Mouse (Mus musculus): ENCODE data around the gene Krt15. TPM values are rescaled to one million over a fixed set of nuclear protein-coding genes. Genes with fewer than 3 reads are reported as not detected.
A peak's percentile ranks its signal among the peaks of the same experiment; 100 is the strongest.

The Krt15 gene
- polyA plus RNA-seq (2016; fragmentation: Nextera tagmentation; extraction: Ambion mirVana): 1.6 and 8.4 TPM in 2 replicates

DNA sequence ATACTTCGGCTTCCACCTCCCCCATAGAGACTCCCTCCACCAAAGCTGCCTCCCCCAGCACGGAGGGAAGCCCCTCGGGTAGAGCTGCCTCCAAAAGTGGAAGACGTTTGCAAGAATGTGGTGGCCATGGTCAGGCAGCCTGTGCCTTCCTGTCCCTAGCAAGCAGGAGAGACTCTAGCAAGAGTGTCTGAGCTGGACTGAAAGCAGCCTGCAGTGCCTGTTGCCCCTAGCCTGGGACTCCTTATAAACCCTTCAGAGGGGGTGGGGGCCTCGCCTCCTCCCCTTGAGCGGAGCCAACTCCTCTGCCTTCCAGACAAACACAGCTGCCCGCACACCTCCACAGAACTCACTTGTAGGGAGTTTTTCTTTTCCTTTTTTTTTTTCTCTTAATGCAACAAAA, at the start of gene Krt15:
Krt15 (minus strand) TSS at position 198 of the 400 bp plus-strand sequence.
- 63% methylated on average over 7 of the region's 7 CpGs for WGBS
- H3K4me3 ChIP-seq: no peak within 1 kb of the TSS
- no peaks in the 10 kb centered on the region for H3K36me3 ChIP-seq
- H3K27ac ChIP-seq: no peak within 1 kb of the TSS
- H3K9me3 ChIP-seq (replicated peaks): no peaks in the 10 kb centered on the region
- peaks cover 15% of the 10 kb centered on the region; the same call in 1 of the 2 replicates for H3K27me3 ChIP-seq (ENCODE audit: low read depth, poor library complexity, severe bottlenecking)
- no peak for DNase-seq (ENCODE audit: low spot score)
- peaks cover 30% of the 10 kb centered on the region for H3K4me1 ChIP-seq

DNA sequence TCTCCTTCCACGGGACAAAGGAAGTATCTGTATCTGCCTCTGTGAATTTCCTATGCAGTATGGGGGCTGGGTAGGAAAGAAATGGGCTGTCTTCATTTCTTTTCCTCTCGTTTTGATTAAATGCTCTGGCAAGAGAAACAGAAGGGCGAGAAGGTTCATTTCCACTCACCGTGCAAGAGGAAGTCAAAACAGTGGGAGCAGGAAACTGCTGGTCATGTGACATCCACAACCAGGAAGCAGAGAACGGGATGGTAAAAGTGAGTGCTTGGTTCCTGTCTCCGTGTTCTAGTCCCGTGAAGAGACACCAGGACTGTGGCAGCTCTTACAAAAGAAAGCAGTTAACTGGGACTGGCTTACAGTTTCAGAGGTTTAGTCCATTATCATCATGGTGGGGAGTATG, 46.0 kb upstream of the Krt15 start:
- Histone ChIP-seq H3K36me3 (no peaks in the 10 kb centered on the region), H3K9me3 (replicated peaks) (no peaks in the 10 kb centered on the region), H3K4me3 (no peak overlapping the region), H3K27ac (no peak overlapping the region), H3K27me3 (ENCODE audit: low read depth, poor library complexity, severe bottlenecking) (no peaks in the 10 kb centered on the region), H3K4me1 (no peaks in the 10 kb centered on the region)
- no peak for DNase-seq (ENCODE audit: low spot score)
- 83% methylated on average over 7 of the region's 7 CpGs for WGBS

DNA sequence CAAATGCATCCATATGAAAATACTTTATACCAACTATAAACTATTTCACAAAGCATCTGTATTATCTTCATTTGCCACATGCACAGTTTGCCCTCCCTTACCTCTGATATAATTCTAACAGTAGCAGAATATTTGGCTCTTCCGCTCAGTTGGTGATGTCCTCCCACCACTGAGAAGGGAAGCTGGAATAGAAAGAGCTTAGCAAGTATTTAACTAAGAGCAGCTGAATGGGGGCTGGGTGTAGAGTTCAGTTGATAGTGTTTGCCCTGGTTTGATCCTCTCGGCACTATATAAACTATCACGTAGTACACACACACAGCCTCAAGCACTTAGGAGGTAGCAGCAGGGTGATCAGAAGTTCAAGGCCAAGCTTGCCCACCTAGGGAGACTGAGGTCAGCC, 43.5 kb upstream of the Krt15 start:
- Histone ChIP-seq H3K9me3 (replicated peaks) (no peaks in the 10 kb centered on the region), H3K27ac (no peak overlapping the region), H3K36me3 (no peaks in the 10 kb centered on the region), H3K4me1 (no peaks in the 10 kb centered on the region), H3K4me3 (no peak overlapping the region), H3K27me3 (ENCODE audit: low read depth, poor library complexity, severe bottlenecking) (no peaks in the 10 kb centered on the region)
- DNase-seq (ENCODE audit: low spot score): no peak
- 89% methylated on average over 3 of the region's 3 CpGs for WGBS

DNA sequence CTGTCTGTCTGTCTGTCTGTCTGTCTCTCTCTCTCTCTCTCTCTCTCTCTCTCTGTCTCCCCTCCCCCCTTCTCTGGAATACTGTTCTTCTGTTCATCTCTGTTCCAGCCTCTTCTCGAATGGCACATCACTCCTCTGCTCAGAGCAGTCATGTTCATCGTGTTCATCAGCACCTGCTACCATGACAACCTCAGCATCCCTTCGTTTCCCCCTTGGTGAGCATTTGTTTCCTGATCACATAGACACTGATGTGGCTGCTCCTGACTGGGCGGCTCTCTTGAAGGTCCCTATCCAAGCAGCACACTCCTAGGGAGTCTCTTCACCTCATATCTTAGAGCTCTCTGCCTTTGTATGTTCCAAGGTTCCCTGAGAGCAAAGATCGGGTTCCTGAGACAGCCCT, 42.6 kb upstream of the Krt15 start:
- Histone ChIP-seq H3K36me3 (no peaks in the 10 kb centered on the region), H3K27me3 (ENCODE audit: low read depth, poor library complexity, severe bottlenecking) (no peaks in the 10 kb centered on the region), H3K9me3 (replicated peaks) (no peaks in the 10 kb centered on the region), H3K4me3 (no peak overlapping the region), H3K4me1 (no peaks in the 10 kb centered on the region), H3K27ac (no peak overlapping the region)
- no peak for DNase-seq (ENCODE audit: low spot score)
- 83% methylated on average over 5 of the region's 5 CpGs for WGBS

DNA sequence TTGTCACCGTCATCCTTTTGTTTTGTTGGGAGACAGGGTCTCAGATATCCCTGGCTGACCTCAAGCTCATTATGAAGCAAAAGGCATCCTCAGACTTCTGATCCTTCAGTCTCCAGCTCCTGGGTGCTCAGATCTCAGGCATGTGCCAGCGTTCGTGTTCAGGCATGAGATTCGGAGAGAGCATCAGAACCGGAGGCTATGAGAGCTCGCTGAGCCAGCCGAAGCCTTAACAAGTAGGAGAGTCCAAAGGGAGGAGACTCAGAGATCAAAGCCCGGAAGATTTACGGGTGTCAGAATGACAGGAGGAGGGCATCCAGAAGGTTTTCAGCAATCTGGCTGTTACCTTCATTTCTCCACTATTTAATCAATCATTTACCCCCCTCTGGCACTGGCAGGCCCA, 41.1 kb upstream of the Krt15 start:
- Histone ChIP-seq H3K4me1 (no peaks in the 10 kb centered on the region), H3K27me3 (ENCODE audit: low read depth, poor library complexity, severe bottlenecking) (no peaks in the 10 kb centered on the region), H3K9me3 (replicated peaks) (no peaks in the 10 kb centered on the region), H3K36me3 (no peaks in the 10 kb centered on the region), H3K27ac (no peak overlapping the region), H3K4me3 (no peak overlapping the region)
- DNase-seq (ENCODE audit: low spot score): no peak
- 45% methylated on average over 9 of the region's 9 CpGs for whole genome bisulfite sequencing

DNA sequence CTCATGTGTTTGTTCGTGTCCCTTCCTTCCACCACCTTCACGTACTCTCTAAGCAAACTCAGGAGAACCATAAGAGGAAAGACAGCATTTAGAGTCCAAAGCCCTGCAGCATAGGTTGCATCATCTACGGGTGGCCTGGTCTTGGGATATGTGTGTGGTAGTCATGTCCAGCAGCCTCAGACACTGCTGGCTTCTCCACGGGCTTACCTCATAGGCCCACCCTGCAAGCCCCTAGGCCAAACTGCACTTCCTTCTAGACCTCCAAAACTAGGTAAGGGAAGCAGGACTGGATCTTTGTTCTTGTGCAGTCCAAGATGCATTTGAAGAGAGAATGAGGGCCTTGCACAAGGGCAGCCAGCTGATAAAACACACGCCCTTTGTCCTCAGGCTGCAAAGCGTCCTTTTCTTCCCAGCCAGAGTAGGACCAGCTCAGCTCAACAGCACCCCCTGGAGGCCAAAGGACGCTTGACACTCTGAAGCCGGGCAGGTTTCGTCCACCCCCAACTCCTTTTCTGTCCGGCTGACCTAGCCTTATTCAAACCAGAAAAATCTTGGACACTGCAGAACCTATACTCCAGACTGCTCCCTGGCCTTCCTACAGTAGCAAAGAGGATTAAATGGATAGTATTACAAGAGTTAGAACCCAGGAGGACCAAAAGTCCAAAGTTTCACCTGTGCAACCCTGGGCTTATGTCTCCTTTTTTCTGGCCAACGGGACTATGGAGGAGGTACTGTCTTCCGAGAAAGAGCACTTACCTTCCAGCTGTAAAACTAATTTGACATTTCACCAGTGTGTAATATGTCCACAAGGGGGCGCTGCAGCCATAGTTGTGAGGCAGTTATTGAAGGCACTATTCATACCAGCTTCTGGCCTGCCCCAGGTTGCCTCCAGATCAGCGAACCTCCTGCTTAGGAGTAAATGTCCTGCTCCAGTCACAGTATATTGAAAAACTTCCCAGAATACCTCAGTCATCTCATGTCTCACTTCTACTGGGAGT, 33.3 kb upstream of the Krt15 start:
- 36% methylated on average over 14 of the region's 14 CpGs for WGBS
- peak; percentile 91 for DNase-seq (ENCODE audit: low spot score)
- no peaks in the 10 kb centered on the region for H3K9me3 ChIP-seq (replicated peaks)
- no peak overlapping the region for H3K4me3 ChIP-seq
- H3K27me3 ChIP-seq (ENCODE audit: low read depth, poor library complexity, severe bottlenecking): no peaks in the 10 kb centered on the region
- H3K36me3 ChIP-seq: no peaks in the 10 kb centered on the region
- H3K27ac ChIP-seq: peak overlapping the region; percentile 47
- H3K4me1 ChIP-seq: peaks cover 23% of the 10 kb centered on the region

DNA sequence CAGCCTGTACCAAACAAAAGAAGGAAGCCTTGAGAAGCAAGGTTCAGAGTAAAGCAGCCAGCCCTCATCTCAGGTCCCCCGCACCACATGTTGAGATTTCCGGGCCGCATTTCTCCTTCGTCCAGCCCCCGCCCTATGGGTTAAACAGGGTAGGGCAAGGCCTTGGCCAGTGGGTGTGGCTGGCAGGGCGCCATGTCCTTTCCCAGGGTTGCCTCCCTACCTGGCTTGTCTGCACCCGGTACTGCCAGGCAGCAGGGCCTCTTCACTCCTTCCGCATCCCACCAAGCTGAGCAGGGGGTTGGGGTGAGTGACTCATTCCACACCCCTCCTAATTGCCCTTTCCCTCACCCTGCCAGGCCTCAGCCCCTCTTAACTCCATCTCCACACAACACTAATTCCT, 32.3 kb upstream of the Krt15 start:
- 73% methylated on average over 8 of the region's 8 CpGs for WGBS

DNA sequence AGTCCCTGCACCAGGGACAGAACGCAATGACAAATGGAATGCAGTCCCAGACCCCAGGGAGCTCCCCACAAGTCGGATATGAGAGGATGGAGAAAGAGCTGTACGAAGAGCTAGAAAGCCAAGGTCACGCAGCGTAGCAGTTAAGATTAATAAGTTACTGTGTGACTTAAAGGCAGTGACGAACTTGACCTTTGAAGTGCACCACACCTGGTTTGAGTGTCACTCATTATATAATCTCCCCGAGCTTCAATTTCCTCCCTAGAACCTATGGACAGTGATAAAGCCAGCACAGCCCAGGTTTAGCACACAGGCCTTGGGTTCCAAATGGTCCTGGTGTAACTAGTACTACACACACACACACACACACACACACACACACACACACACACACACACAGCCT, 28.7 kb upstream of the Krt15 start:
- WGBS: 61% methylated on average over 7 of the region's 7 CpGs

More for the DNA sequence above, 32.3 kb upstream of the Krt15 start:
- H3K36me3 ChIP-seq: no peaks in the 10 kb centered on the region
- H3K27ac ChIP-seq: peak overlapping the region; percentile 31
- no peak for DNase-seq (ENCODE audit: low spot score)
- no peak overlapping the region for H3K4me3 ChIP-seq
- peaks cover 25% of the 10 kb centered on the region for H3K4me1 ChIP-seq
- H3K27me3 ChIP-seq (ENCODE audit: low read depth, poor library complexity, severe bottlenecking): no peaks in the 10 kb centered on the region
- H3K9me3 ChIP-seq (replicated peaks): no peaks in the 10 kb centered on the region

DNA sequence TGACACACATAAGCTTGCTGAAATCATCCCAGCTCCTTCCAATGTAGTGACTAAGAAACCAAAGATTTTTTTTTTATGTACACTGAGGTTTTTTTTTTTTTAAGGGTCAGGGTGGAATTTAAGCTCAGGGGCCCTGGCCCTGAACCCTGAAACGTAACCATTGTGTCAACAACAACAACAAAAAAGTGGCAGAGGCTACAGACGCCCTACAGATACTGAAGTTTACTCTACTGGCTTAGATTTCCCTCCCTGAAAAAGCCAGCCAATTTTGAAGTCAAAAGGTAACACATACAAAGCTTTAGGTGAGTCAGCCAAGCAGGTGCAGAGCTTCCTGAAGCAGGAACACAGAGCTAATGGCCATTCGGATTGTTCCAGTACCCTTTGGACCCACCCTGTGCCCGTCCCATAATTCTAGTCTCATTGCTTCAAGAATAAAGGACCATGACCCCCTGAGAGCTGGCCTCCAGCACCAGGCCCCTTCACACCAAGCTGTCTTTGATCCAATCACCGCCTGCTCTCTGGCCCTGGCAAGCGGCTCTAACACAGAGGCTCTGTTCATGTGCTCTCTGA, 22.3 kb upstream of the Krt15 start:
- no peak overlapping the region for H3K4me3 ChIP-seq
- WGBS: 60% methylated on average over 6 of the region's 6 CpGs
- H3K4me1 ChIP-seq: peaks cover 4% of the 10 kb centered on the region
- DNase-seq (ENCODE audit: low spot score): no peak
- no peaks in the 10 kb centered on the region for H3K27me3 ChIP-seq (ENCODE audit: low read depth, poor library complexity, severe bottlenecking)
- no peaks in the 10 kb centered on the region for H3K9me3 ChIP-seq (replicated peaks)
- no peaks in the 10 kb centered on the region for H3K36me3 ChIP-seq
- H3K27ac ChIP-seq: no peak overlapping the region

More for the DNA sequence above, 28.7 kb upstream of the Krt15 start:
- peak overlapping the region; percentile 30; the same call in 1 of the 2 replicates for H3K27ac ChIP-seq
- H3K36me3 ChIP-seq: no peaks in the 10 kb centered on the region
- H3K4me3 ChIP-seq: no peak overlapping the region
- no peaks in the 10 kb centered on the region for H3K27me3 ChIP-seq (ENCODE audit: low read depth, poor library complexity, severe bottlenecking)
- no peak for DNase-seq (ENCODE audit: low spot score)
- H3K9me3 ChIP-seq (replicated peaks): no peaks in the 10 kb centered on the region
- H3K4me1 ChIP-seq: peaks cover 25% of the 10 kb centered on the region

DNA sequence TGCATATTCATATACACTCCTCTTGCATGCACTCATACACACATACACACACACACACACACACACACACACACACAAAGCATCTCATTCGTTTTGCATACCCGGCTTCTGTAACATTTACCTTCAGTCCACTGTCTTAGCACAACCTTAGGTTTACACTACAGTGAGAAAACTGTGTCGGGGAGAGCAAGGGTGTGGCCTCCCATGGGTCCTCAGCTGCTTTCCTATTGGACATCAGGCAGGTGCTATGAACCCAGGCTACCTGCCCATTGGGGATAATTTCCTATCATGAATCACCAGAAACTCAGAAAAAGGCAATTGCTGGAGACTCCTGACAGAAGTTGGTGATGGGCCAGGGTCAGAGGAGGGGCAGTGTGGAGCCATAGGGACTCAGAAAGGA, 21.6 kb upstream of the Krt15 start:
- Histone ChIP-seq H3K27ac (no peak overlapping the region), H3K4me1 (peaks cover 4% of the 10 kb centered on the region)
- 83% methylated on average over 3 of the region's 3 CpGs for WGBS

DNA sequence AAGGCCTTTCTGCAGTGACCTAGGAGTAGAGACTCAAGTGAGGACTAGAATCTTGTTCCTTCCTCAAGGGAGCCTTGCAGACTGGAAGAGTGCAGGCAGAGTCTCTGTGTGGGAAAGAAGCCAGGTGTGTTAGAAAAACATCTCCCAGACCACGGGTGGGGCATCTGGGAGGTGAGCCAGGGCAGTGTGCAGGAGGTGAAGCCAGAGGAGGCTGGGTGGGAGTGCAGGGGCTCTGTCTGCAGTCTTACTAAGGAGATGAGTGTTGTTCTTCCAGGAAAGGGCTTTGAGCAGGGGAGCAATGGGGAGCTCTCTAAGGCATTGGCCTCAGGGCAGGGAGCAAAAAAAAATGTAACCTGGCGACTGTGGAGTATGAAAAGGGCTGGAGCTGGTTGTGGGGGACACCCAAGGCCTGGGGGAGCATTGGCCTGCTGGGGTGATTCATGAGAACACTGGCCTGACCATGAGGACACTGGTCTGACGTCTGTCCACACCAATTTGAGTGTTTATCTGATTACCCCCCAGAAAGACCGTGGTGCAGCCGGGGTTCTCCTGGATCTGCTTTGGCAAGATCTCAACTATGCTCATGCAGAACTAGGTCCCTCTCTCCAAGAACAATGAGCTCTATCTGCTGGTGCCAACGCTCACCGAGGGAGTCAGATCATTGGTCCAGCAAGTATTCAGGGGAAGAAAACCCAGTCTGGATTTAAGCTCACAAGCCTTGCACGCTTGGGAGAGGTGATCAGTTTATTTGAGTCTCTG, 19.9 kb upstream of the Krt15 start:
- Histone ChIP-seq H3K36me3 (no peaks in the 10 kb centered on the region), H3K4me1 (peaks cover 4% of the 10 kb centered on the region), H3K27ac (no peak overlapping the region), H3K4me3 (no peak overlapping the region), H3K27me3 (ENCODE audit: low read depth, poor library complexity, severe bottlenecking) (no peaks in the 10 kb centered on the region), H3K9me3 (replicated peaks) (no peaks in the 10 kb centered on the region)
- DNase-seq (ENCODE audit: low spot score): no peak
- WGBS: 76% methylated on average over 8 of the region's 8 CpGs

More for the DNA sequence above, 21.6 kb upstream of the Krt15 start:
- Histone ChIP-seq H3K36me3 (no peaks in the 10 kb centered on the region), H3K9me3 (replicated peaks) (no peaks in the 10 kb centered on the region), H3K27me3 (ENCODE audit: low read depth, poor library complexity, severe bottlenecking) (no peaks in the 10 kb centered on the region), H3K4me3 (no peak overlapping the region)
- no peak for DNase-seq (ENCODE audit: low spot score)

DNA sequence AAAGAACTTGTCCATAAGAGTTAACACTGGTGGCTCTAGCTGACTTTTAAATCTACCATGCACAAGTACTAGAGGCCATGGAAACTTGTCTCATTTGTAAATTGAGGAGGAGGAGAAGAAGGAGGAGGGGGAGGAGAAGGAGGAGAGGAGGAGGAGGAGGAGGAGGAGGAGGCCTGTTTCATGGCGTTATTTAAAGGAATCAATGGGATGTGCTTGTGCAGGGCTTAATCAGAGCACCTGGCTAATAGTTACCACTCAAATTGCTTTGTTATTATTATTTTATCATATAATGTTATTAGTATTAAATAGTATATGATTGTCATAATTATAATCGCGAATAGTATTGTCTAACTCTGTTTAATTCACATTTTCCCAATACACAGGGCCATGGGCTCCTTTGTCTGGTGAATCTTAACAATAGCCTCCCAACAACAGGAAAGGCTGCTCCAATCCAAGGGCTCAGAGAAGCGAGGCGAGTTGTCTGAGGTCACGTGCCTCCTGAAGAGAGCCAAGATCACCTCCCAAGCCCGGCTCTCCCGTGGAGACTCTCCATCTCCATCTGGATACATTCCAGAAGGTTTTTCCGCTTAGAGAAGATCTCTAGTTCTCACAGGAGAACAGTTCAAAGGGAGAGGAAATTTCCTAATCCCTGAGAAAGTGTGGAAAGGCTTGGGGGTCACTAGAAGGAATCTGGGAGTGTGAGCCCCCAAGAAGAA, 13.0 kb upstream of the Krt15 start, which contains the start of gene Krt19:
Krt19 (minus strand) TSS at position 51 of the 716 bp plus-strand sequence.
- Histone ChIP-seq H3K9me3 (replicated peaks) (no peaks in the 10 kb centered on the region), H3K27me3 (ENCODE audit: low read depth, poor library complexity, severe bottlenecking) (peaks cover 38% of the 10 kb centered on the region), H3K4me1 (peaks cover 28% of the 10 kb centered on the region), H3K4me3 (no peak within 1 kb of the TSS), H3K36me3 (no peaks in the 10 kb centered on the region), H3K27ac (no peak within 1 kb of the TSS)
- DNase-seq (ENCODE audit: low spot score): no peak
- 59% methylated on average over 9 of the region's 9 CpGs for WGBS

All from limb, embryonic 10.5 days (tissue).